Mouse (Mus musculus): ENCODE measurements around the gene 1700007K13Rik.

The 1700007K13Rik gene

DNA sequence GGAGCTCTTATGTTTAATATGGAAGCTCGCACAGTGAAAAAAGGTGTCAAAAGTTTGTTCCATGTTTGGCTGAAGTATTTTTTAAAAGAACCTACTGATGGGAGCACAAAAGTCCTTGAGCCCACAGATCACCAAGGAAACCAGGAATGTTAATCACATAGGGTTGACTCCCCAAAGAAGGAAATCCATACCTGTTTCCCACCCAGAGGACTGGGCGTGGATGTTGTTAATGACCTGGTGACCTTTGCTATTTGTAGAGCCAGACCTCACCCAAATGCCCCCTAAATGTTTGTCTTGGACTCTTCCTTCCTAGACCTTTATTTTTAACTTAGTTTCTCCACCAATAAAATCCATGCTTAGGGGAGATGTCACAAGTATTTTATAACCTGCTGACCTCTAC lies 4.5 kb upstream of the 1700007K13Rik start:
- in situ Hi-C loops (cut with MboI; ENCODE audit: unreplicated experiment in 2 of 2), result no loop called here

DNA sequence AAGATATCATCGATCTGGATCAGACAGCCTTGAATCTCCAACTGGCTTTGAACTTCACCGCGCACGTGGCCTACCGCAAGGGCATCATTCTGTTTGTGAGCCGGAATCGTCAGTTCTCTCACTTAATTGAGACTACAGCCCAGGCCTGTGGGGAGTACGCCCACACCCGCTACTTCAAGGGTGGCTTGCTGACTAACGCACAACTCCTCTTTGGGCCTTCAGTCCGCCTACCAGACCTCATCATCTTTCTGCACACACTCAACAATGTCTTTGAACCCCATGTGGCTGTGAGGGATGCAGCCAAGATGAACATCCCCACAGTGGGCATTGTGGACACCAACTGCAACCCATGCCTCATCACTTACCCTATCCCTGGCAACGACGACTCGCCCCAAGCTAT lies 3.3 kb upstream of the 1700007K13Rik start:
- in situ Hi-C loops (cut with MboI; ENCODE audit: unreplicated experiment in 2 of 2), result no loop called here

DNA sequence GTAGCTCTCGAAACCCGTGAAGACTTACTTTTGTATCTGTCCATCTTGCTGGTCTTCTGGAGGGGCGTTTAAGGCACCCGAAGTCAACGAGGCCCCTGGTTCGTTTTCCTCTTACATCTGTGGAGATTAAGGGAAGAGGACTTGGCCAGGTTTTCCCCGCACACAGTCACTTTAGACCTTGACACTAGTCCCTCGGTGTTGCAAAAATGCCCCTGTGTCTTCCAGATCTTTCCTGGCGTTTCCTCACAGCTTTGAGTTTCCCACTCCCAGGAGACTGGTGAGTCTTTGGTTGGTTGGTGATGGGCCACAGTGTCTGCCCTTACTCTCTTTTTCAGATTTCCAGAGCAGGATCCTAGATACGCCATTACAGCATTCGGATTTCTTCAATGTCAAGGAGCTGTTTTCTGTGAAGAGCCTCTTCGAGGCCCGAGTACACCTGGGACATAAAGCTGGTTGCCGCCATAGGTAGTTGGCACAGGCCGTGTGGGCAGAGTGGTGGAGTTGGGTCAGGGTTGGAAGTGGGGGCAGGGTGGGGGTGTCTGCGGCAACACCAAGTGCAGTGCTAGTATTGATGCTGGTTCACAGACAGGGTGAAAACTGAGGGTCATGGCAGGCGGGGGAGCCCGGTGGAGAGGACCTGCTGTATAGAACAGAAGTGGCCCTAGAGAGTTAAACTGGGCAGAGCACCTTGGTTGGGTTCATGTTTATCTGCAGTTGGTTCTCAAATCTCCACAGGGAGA lies 2.5 kb upstream of the 1700007K13Rik start:
- in situ Hi-C loops (cut with MboI; ENCODE audit: unreplicated experiment in 2 of 2), result no loop called here

DNA sequence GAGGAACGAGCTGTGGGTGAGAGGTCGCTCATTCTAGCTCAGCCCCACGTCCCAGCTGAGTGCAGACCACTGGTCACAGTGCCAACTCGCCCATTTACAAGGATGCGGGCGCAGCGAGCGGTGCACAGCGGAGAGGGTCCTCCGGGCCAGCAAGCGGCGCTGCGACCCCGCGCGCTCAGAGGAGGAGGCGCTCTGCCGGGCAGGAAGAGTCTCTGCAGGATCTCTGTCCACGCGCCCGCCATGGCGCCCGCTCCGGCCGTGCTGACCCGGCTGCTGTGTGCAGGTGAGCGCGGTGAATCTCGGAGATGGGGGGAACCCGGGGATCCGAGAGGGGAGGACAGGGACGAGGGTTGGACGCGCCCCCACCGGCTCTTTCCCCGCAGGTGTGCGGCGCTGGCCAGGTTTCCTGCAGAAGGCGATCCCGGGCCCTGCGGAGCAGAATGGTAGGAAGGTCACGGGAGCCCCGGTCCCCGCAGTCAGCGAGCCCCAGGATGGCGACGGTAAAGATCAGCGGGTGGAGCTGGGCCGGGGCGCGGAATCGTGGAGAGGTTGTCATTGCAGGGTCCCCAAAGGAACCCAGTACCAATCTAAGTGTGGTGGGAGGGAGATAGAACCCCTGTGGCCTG lies 1.8 kb upstream of the 1700007K13Rik start, which contains the start of gene Mrps2:
Mrps2 (plus strand) TSS at position 207 of the 626 bp plus-strand sequence.
- in situ Hi-C loops (cut with MboI; ENCODE audit: unreplicated experiment in 2 of 2), result no loop called here

DNA sequence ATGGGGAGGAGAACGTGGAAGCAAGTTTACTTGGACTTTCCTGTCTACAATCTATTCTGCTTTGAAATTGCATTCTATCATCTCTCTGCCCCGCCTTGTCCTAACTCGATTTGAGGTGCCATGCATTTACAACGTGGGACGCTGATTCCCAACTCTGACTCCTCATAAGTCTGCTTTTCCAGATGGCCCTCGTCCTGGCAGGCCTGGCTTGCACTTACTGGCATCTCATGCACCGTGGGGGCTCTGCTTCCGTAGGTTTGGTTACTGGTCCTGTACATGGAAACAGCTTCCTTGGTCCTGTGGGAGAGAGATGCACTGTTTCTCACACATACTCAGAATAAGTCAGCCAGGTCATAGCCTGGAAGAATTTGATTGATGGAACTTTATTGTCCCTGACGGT lies 1.2 kb downstream of the 1700007K13Rik start:
- in situ Hi-C loops (cut with MboI; ENCODE audit: unreplicated experiment in 2 of 2), result no loop called here

DNA sequence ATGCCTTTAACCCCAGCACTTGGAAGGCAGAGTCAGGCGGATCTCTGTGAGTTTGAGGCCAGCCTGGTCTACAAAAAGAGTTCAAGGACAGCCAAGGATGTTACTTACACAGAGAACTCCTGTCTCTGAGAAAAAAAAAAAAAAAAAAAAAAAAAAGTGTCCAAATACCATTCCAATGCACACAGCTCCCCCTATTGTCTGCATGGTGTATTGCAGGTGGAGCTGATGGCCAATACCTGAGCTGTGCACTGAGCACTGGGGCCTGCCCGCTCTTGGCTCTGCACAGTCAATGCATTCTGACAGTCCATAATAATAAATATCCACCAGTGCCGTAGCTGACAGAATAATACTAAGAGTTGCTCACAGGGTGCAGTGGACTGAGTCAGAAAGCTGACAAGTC lies 2.2 kb downstream of the 1700007K13Rik start:
- in situ Hi-C loops (cut with MboI; ENCODE audit: unreplicated experiment in 2 of 2), result no loop called here

DNA sequence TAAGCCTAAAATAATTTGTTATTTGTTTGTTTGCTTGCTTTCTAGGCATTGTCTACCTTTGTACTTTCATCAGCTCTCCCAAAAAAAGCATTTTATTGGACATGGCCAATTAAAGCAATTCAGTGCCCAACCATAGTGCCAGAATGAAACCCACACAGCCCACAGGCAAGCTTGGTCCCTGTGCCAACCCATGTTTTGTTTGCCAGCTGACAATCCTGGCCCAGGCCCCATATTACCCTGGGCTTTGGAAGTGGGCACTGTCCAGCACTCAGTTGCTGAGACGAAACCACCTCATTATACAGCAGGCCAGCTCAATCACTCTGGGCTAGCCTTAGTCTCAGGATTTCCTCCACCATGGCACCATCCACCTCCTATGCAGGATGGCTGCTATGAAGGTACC lies 9.5 kb downstream of the 1700007K13Rik start:
- in situ Hi-C loops (cut with MboI; ENCODE audit: unreplicated experiment in 2 of 2), result no loop called here

DNA sequence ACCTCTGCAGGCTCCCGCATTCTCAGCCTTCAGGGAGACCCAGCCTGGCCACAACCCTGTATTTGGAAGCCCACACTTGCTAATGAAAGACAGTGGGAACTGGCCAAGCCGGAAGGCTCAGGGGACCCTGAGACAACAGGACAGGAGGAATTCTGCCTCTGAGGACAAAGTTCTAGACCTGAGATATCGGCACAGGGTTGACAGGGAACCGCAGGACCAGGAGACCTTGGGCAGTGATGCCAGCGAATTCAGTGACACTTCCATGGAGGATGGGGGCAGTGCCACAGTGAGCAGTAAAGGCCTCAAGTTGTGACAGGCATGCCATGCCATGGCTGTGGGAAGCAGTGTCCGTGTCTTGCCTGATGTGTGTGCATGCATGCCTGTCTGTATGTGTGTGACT lies 12.6 kb downstream of the 1700007K13Rik start:
- in situ Hi-C loops (cut with MboI; ENCODE audit: unreplicated experiment in 2 of 2), result no loop called here

DNA sequence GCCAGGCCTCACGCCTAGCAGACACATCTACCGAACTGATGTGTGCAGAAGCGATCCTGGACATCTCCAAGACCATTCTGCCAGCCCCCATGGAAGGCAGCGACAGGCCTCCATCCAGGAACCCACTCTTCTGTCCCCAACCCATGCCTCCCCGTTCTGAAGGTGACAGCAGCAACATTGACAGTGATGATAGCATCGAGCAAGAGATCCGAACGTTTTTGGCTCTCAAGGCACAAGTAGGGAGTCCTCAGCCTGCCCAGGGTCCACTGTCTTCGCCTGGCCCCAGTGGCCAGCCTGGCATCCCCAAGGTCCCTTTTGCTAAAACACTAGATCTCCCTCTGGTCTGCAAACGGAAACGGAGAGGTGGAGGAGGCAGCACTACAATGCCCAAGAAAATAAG lies 14.5 kb downstream of the 1700007K13Rik start:
- in situ Hi-C loops (cut with MboI; ENCODE audit: unreplicated experiment in 2 of 2), result no loop called here

DNA sequence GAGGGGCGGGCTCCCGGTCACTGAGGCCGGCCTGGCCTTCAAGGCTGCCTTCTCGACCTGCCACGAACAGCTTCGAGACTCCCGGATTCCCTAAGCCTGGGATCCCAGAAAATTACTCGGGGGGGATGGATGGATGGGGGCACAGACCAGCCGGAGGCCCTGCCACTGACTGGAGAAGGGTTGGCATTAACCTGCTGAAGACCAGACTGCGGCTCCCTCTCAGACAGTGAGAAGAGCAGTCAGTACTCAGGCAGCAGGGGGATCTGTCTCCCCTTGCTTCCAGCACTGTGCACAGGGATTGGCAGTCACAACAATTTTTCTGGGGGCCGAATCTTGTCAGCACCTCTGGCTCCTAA lies 18.8 kb downstream of the 1700007K13Rik start:
- in situ Hi-C loops (cut with MboI; ENCODE audit: unreplicated experiment in 2 of 2), result no loop called here

DNA sequence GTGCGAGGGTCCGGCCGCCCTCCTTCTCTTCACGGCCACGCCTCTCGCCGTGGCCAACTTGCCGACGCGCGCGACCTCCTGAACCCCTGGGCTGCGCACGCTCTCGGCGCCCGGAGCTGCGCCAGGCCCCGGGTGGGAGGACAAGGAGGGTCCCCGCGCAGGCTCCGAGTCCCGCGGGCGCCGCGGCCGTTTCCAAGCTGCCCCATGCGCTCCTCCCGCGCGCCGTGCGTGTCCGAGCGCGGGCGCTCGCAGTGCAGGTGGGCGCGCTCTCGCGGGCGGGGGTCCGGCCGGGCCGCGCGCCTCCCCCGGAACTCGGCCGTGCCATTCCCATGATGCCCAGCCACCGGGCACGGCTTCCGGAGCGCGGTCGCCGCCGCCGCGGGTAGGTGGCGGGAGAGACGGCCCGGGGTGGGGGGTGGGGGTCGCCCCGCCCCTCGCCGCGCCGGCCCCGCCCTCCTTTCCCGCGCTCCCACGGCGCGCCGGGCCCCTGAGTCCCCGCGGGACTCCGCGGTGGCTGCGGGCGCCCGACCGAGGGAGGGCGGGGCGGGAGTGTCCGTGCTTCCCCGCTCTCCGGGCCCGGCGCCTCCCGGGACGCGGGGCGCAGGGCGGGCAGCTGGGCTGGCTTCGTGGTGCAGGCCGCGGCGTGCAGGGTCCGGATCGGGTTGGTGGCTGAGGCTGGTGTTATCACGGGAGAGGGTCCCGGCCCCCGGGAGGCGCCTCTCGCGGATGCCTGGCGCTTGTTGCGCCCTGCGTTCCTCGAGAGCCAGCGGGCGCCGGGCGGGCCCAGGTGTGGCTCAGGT lies 19.4 kb downstream of the 1700007K13Rik start, which contains the start of gene Ppp1r26:
Ppp1r26 (plus strand) TSS at position 286 of the 800 bp plus-strand sequence.
- in situ Hi-C loops (cut with MboI; ENCODE audit: unreplicated experiment in 2 of 2), result no loop called here

DNA sequence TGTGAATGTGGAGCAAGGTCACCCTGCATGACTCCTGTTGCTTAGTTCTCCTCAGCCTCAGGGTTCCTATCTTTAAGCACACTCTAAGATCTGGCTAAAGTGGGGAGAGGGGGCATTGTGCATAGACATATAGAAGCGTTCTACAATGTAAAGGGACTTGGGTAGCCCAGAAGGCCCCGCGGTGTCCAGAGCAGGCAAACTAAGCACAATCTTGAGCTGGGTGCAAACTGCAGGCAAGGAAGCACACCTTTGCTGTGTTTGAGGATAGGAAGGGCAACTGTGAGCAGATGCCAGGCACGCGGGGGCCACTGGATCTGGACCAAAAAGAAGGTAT lies 20.0 kb downstream of the 1700007K13Rik start:
- in situ Hi-C loops (cut with MboI; ENCODE audit: unreplicated experiment in 2 of 2), result no loop called here

DNA sequence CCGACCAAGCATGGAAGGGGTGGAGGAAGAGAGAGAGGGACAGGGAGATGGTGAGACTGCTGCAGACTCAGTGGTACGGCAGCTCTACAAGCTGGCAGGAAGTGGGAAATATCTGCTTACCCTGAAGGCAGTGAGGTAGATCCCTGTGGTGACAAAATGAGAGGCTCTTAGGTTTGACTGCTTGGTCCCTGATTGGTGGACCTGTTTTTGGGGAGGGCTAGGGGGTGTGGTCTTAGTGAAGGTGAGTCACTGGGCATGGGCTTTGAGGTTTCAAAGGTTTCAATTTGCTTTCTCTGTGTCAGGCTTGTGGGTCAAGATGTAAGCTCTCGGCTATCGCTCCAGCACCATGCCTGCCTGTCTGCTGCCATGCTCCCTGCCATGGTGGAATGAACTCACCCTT lies 21.1 kb downstream of the 1700007K13Rik start:
- in situ Hi-C loops (cut with MboI; ENCODE audit: unreplicated experiment in 2 of 2), result no loop called here

DNA sequence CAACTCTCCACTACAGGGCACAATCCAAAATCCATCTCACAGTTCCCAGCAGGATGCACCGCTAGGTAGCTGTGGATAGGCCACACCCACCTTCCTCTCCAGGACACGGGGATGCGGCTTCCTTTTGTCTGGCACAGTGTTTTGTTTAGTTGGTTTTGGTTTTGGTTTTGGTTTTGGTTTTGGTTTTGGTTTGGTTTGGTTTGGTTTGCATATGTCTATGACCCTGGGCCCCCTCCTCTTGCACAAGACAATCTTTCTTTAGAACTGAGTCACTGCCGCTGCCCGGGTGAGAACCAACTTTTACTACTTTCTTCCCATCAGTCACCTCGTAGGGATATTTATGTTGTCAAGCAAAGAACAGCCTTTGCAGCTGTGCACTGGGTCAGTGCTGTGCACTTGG lies 25.3 kb downstream of the 1700007K13Rik start:
- in situ Hi-C loops (cut with MboI; ENCODE audit: unreplicated experiment in 2 of 2), result no loop called here

DNA sequence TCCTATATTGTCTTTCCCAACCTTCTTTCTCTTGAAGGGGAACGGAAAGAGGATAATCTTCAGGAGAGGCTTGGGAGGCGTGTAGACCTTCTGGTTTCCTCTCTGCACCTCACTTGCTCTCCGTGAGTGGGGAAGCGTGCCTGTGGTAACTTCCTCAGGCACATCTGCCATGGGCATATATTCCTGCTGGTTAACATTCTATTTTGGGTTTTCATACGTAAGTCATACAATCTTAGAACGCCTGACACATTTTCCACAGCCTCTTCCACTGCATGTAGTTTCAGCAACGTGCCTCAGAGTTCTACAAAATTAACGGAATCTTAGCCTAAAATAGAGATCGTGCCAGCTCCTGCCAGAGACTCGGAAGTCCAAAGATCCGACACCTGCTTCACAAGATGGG lies 30.7 kb downstream of the 1700007K13Rik start:
- in situ Hi-C loops (cut with MboI; ENCODE audit: unreplicated experiment in 2 of 2), result no loop called here

DNA sequence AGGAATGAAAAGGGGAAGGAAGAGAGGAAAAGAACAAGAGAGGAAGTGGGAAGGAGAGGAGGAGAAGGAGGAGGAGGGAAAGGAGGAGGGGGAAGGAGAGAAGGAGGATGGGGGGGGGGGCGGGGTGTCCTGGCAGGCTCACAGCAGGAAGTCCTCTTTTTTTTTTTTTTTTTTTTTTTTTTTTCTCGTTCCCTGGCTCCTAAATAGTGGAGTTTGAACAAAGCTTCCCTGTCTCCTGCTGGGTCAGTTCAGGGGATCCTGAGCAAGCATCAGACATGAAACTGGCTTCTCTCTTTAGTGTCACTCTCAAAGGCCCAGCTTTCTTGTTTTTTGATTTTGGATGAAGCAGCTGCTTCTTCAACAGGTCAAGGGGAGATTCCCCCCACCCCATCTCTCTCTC lies 32.6 kb downstream of the 1700007K13Rik start:
- in situ Hi-C loops (cut with MboI; ENCODE audit: unreplicated experiment in 2 of 2), result no loop called here

DNA sequence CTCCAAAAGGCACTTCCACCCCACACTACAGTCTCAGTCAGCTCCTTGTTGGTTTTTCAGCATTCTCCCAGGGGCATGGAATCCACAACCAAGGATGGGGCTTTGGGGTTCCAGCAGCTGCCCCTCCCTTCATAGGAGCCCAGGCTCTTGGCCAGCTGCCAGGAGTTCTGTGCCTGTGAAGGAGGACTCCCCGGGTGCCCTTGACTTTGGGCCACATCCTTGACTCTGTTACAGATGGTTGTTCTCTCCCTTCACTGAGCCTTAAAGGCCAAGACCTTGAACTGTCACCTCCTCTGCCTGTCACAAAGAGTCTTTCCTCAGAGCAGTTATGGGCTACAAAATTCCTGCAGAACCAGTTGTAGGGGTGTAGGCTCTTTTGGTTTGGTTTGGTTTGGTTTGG lies 33.3 kb downstream of the 1700007K13Rik start:
- in situ Hi-C loops (cut with MboI; ENCODE audit: unreplicated experiment in 2 of 2), result no loop called here

DNA sequence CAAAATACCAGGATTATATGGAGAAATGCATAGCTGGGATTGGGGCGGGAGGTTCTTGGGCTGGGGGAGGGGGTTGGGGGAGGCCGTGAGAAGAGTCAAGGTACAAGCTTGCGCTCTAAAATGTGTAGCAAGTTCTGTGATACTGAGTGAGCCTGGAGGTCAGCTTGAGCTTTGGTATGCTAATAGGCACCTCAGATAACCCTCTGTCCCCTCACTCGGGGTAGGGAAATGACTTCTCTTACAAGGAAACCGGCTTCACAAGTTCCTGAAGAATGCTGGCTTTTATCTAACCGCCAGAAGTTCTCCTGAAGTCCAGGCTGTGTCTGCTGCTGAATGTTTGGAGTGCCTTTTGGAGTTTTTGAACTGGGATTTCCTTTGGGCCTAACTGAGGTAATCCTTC lies 35.3 kb downstream of the 1700007K13Rik start:
- in situ Hi-C loops (cut with MboI; ENCODE audit: unreplicated experiment in 2 of 2), result no loop called here

DNA sequence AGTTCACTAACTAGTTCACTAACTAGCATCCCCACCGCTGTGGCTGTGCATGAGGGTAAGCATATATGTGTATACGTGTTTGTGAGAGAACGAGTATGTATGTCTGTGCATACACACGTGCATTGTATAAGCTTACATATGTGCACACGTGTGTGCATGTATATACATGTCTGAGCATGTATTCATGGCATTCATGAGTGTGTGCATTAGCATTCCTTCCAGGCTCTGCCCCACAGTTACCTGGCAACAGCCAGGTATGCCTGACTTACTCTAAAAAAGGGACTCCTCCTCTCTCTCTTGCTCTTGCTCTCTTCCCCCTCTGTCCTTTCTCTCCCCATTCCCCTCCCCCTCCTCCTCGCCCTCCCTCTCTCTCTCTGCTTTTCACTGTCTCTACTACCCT lies 38.9 kb downstream of the 1700007K13Rik start:
- in situ Hi-C loops (cut with MboI; ENCODE audit: unreplicated experiment in 2 of 2), result no loop called here

DNA sequence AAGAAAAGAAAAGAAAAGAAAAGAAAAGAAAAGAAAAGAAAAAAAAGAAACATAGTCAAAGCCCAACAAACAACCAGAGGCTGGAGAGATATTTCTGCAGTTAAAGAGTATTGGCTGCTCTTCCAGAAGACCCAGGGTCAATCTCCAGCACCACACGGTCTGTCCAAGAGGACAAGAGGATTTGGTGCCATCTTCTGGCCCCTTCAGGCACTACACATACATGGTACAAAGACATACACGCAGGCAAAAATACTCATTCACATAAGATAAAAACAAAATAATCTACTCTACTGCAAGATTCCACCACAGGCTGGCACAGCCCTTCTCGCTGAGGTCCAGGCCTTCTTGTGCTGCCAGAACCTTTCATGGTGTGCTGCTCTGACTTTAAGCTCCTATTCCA lies 43.0 kb downstream of the 1700007K13Rik start:
- in situ Hi-C loops (cut with MboI; ENCODE audit: unreplicated experiment in 2 of 2), result loop anchor here (5.0 to 25.0 kb wide), 3 partner anchors 651 to 871 kb away; no protein-coding TSS in a partner anchor

DNA sequence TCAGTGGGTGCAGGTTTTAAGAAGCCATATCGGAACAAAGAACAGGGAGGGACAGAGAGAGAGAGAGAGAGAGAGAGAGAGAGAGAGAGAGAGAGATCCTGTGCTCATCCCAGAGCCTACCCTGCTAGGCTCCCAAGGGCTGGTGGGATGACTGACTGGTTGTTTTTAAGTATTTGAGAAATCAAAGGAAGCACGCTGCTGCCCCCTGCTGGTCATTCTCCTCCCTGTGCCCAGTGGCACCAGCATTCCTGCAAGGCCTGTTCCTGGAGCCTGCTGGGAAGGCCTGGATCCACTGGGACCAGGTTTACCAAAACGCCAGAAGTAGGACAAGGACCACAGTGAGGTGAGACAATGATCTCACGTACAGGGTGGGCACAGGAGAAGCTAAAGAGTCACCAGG lies 46.2 kb downstream of the 1700007K13Rik start:
- in situ Hi-C loops (cut with MboI; ENCODE audit: unreplicated experiment in 2 of 2), result loop anchor here (5.0 to 25.0 kb wide), 4 partner anchors 218 to 868 kb away; no protein-coding TSS in a partner anchor

Data from v-Abl transformed pro-B cells (cell line).